Mouse (Mus musculus) olfactory bulb, adult 2 months (tissue): Measurements from ENCODE around the gene AI597479.

ENCODE experiments used
- CTCF ChIP-seq: fragments of 200-500 bp; IDR thresholded peaks from 2 replicates; pipeline ENCODE4 v1.5.1; 2012; ENCODE audit warnings: low read depth, mild to moderate bottlenecking, low read length, moderate library complexity; ENCODE audit not compliant: insufficient read depth
- POLR2A ChIP-seq: fragments of 200-500 bp; IDR thresholded peaks from 2 replicates; pipeline ENCODE4 v1.6.1; 2012; ENCODE audit warnings: mild to moderate bottlenecking, low read depth, low read length, moderate library complexity; ENCODE audit not compliant: insufficient read depth

DNA sequence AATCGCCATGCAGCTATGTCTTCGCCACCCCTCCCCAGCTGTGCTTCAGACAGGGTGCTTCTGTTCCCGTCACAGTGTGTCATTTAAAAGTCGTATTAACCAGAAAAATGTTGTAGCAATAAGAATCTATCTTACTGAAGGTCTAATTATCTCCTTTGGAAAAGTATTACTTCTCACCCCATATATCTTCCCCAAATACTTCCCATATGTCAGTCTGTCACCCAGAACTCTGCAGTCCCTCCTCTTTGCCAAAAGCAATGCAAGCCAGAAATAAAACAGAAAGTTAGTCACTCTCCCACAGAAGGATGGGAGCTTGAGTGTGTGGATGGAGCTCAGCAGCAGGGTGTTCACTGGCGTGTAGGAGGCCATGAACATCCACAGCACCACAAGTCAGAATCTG, 38.8 kb downstream of the AI597479 start:
- no peak for TF ChIP-seq POLR2A
- TF ChIP-seq CTCF = no peak
